Mouse (Mus musculus): ENCODE results near the gene Dip2a.

GRCm38 (mm10) chr10:76391166-76391565 lies 46.1 kb upstream of the Dip2a start:
- TF ChIP-seq CTCF (conservative IDR thresholded peaks at IDR 0.05; ENCODE audit: insufficient read depth, insufficient read length, low read depth, low read length) (no peak), POLR2A (IDR thresholded peaks at IDR 0.05; ENCODE audit: low read depth, low read length) (no peak)

Data from kidney, adult 2 months (tissue).